Mouse (Mus musculus) C2C12 (cell line): ENCODE data around the gene Gpr25.

ENCODE experiments used
- CEBPB ChIP-seq: IDR thresholded peaks from one replicate; pipeline ENCODE4 v1.6.1; 2011; ENCODE audit warnings: low read depth, mild to moderate bottlenecking, control low read depth, moderate library complexity
- CTCF ChIP-seq: IDR thresholded peaks from one replicate; pipeline ENCODE4 v1.5.1; 2011; ENCODE audit not compliant: control insufficient read depth, insufficient read depth, insufficient read length
- FOSL1 ChIP-seq: IDR thresholded peaks from one replicate; pipeline ENCODE4 v1.8.0; 2011; ENCODE audit warnings: mild to moderate bottlenecking, low read length; ENCODE audit not compliant: poor library complexity, insufficient read depth, severe bottlenecking
- MAX ChIP-seq: IDR thresholded peaks from one replicate; pipeline ENCODE4 v1.6.1; 2011; ENCODE audit warnings: mild to moderate bottlenecking, control low read depth
- MYOD1 ChIP-seq: IDR thresholded peaks from one replicate; pipeline ENCODE4 v1.6.1; 2011; ENCODE audit warnings: low read depth; ENCODE audit not compliant: control insufficient read depth, insufficient read length
- USF1 ChIP-seq: IDR thresholded peaks from one replicate; pipeline ENCODE4 v1.6.1; 2011; ENCODE audit warnings: low read depth, mild to moderate bottlenecking, control low read depth, moderate library complexity

GRCm38 (mm10) chr1:136228328-136229039 lies 32.2 kb downstream of the Gpr25 start:
- TF ChIP-seq CTCF: no peak
- TF ChIP-seq MYOD1: peak; percentile 73
- no peak for TF ChIP-seq FOSL1
- TF ChIP-seq USF1: no peak
- TF ChIP-seq MAX: no peak
- TF ChIP-seq CEBPB: peak; percentile 90
